Mouse (Mus musculus) ES-Bruce4 (cell line): ENCODE measurements around the gene Rbms3.

Experiments
- CTCF ChIP-seq: IDR thresholded peaks from one replicate; pipeline ENCODE4 v1.8.1; 2011; ENCODE audit warnings: low read depth, low read length
- EP300 ChIP-seq: IDR thresholded peaks from 2 replicates; pipeline ENCODE4 v1.6.1; 2011; ENCODE audit warnings: low read depth, low read length; ENCODE audit not compliant: insufficient read depth
- POLR2A ChIP-seq: IDR thresholded peaks from one replicate; pipeline ENCODE4 v1.8.1; 2011; ENCODE audit warnings: low read length; ENCODE audit not compliant: insufficient read depth

- TF ChIP-seq CTCF (no peak), POLR2A (no peak), EP300 (no peak)
Measured at GRCm38 (mm10) chr9:117192565-117193540, 436.9 kb downstream of the Rbms3 start.
